Mouse (Mus musculus) lung, adult 2 months (tissue): ENCODE results near the gene Fat4.

Source experiments
- CTCF ChIP-seq: fragments of 200-500 bp; IDR thresholded peaks from 2 replicates; pipeline ENCODE4 v1.5.1; 2011; ENCODE audit warnings: mild to moderate bottlenecking, low read length, control low read depth; ENCODE audit not compliant: insufficient read depth
- POLR2A ChIP-seq: fragments of 200-500 bp; IDR thresholded peaks from 2 replicates; pipeline ENCODE4 v1.6.1; 2011; ENCODE audit warnings: low read depth, mild to moderate bottlenecking, control low read depth, low read length, borderline replicate concordance; ENCODE audit errors: extremely low read depth

DNA sequence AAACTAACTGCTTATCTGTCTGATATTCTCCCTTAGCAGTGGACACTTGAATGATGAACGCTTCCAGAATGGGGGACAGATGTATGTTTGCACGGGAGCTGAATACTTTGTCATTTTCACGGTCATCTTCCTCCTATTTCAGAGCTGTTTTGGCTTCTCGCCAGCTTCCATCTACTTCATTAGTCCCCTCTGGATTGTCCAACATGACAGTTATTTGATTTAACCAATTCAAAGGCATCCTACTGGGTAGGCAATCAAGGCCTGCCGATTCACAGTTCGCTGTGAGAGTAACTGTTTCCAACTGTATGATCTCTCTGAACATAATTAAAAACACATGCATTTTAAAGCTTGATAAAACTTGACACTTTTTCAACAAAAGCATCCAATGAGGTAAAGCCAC is 166.3 kb downstream of the Fat4 start:
- no peak for TF ChIP-seq CTCF
- no peak for TF ChIP-seq POLR2A
